ENCODE assay signal across 8 mouse cellular contexts in the genomic region with DNA sequence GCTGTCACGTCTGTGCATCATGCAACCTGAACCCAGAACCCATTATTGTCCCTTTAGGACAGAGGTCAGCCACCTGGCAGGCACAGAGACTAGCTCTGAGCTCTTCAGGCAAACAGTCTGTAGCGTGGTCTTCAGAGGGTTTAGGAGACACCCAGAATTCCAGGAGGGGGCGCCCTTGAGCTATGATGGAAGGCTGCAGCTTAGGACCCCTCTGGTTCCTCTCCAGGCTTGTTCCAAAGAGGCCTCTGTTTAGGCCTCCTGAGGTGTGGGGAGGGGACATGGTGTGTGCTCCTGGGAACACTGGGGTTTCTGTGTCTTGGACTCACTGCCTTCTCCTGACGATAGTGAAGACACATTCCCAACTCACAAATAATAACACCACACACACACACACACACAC. TPM values are rescaled to one million over a fixed set of nuclear protein-coding genes. Genes with fewer than 3 reads are reported as not detected.
DNase-seq lines count a peak whose midpoint lies in the region; ATAC-seq and TF ChIP-seq lines count a peak whose summit lies in the region.

No protein-coding gene starts in this region.

- H3K4me3 ChIP-seq in heart, embryonic 12.5 days: no peak overlapping the region
- no peak overlapping the region for H3K4me3 ChIP-seq in kidney, adult 2 months (ENCODE audit: insufficient read depth, low read depth, low read length)
- H3K4me3 ChIP-seq in limb, embryonic 14.5 days (replicated peaks; ENCODE audit: low read length): no peak overlapping the region
- no peak overlapping the region for H3K4me3 ChIP-seq in neural tube, embryonic 12.5 days

- TF ChIP-seq POLR2A in kidney, adult 2 months (IDR thresholded peaks at IDR 0.05; ENCODE audit: low read depth, low read length): no peak
- TF ChIP-seq POLR2A in limb, embryonic 14.5 days (IDR thresholded peaks at IDR 0.05; ENCODE audit: borderline replicate concordance, extremely low read depth, insufficient read depth, insufficient read length): no peak

- peak; percentile 58 for TF ChIP-seq CTCF in kidney, adult 2 months (conservative IDR thresholded peaks at IDR 0.05; ENCODE audit: insufficient read depth, insufficient read length, low read depth, low read length)

- H3K27me3 ChIP-seq in heart, embryonic 12.5 days (replicated peaks): 0 out of 2 replicates have a peak, but pooled peaks cover 9% of the 10 kb centered on the region
- no peaks in the 10 kb centered on the region for H3K27me3 ChIP-seq in kidney, adult 2 months (replicated peaks; ENCODE audit: control insufficient read depth, insufficient read depth, low read length)
- 0 out of 2 replicates have a peak, but pooled peaks cover 4% of the 10 kb centered on the region for H3K27me3 ChIP-seq in limb, embryonic 14.5 days (ENCODE audit: control insufficient read depth, insufficient read depth, low read length)
- 0 out of 2 replicates have a peak, but pooled peaks cover 5% of the 10 kb centered on the region for H3K27me3 ChIP-seq in neural tube, embryonic 12.5 days (replicated peaks)

- no peak overlapping the region for H3K4me2 ChIP-seq in heart, embryonic 12.5 days
- H3K4me2 ChIP-seq in limb, embryonic 14.5 days (replicated peaks; ENCODE audit: low read depth, low read length, severe bottlenecking): no peak overlapping the region
- no peak overlapping the region for H3K4me2 ChIP-seq in neural tube, embryonic 12.5 days (replicated peaks)

- no peak overlapping the region for H3K9ac ChIP-seq in heart, embryonic 12.5 days
- no peak overlapping the region for H3K9ac ChIP-seq in limb, embryonic 14.5 days (ENCODE audit: low read depth, low read length, severe bottlenecking)
- no peak overlapping the region for H3K9ac ChIP-seq in neural tube, embryonic 12.5 days

- H3K36me3 ChIP-seq in heart, embryonic 12.5 days: no peaks in the 10 kb centered on the region
- H3K36me3 ChIP-seq in kidney, adult 2 months (ENCODE audit: control insufficient read depth, insufficient read depth, low read length): no peaks in the 10 kb centered on the region
- H3K36me3 ChIP-seq in limb, embryonic 14.5 days (ENCODE audit: control insufficient read depth, insufficient read depth, low read length): no peaks in the 10 kb centered on the region
- no peaks in the 10 kb centered on the region for H3K36me3 ChIP-seq in neural tube, embryonic 12.5 days

- peak; percentile 90 for DNase-seq in heart, adult 11 months
- DNase-seq in c-Kit-positive CD71-positive TER-119-positive erythroid progenitor cells, embryonic 14.5 days (ENCODE audit: low spot score): peak; percentile 29
- DNase-seq in gastrocnemius, postnatal 14 days: peak; percentile 77
- peak; percentile 77 for DNase-seq in kidney, adult 2 months
- DNase-seq in limb, embryonic 14.5 days (ENCODE audit: low spot score): peak; percentile 71
- peak; percentile 66 for DNase-seq in thymus, postnatal 25 days

- no peaks in the 10 kb centered on the region for H3K4me1 ChIP-seq in heart, embryonic 12.5 days (replicated peaks)
- no peaks in the 10 kb centered on the region for H3K4me1 ChIP-seq in kidney, adult 2 months (ENCODE audit: control insufficient read depth, insufficient read depth, low read length)
- H3K4me1 ChIP-seq in limb, embryonic 14.5 days (ENCODE audit: control insufficient read depth, insufficient read depth, low read length): no peaks in the 10 kb centered on the region
- peaks cover 29% of the 10 kb centered on the region for H3K4me1 ChIP-seq in neural tube, embryonic 12.5 days

- no peaks in the 10 kb centered on the region for H3K9me3 ChIP-seq in heart, embryonic 12.5 days (replicated peaks)
- H3K9me3 ChIP-seq in limb, embryonic 14.5 days (ENCODE audit: control insufficient read depth, low read length): no peaks in the 10 kb centered on the region
- no peaks in the 10 kb centered on the region for H3K9me3 ChIP-seq in neural tube, embryonic 12.5 days

- intact Hi-C loops in gastrocnemius, postnatal 14 days (cut with DNase I; ENCODE audit: low total_unique reads): no loop called here

- no peak overlapping the region for H3K27ac ChIP-seq in heart, embryonic 12.5 days (ENCODE audit: poor library complexity, severe bottlenecking)
- no peak overlapping the region for H3K27ac ChIP-seq in kidney, adult 2 months (ENCODE audit: insufficient read depth, low read depth, low read length)
- no peak overlapping the region for H3K27ac ChIP-seq in limb, embryonic 14.5 days (replicated peaks; ENCODE audit: low read depth, low read length)
- H3K27ac ChIP-seq in neural tube, embryonic 12.5 days: no peak overlapping the region

- no peak for ATAC-seq in heart, embryonic 12.5 days (ENCODE audit: insufficient number of reproducible peaks, low FRiP score)
- peak; percentile 37 for ATAC-seq in limb, embryonic 14.5 days (ENCODE audit: low FRiP score, low read depth)
- peak; percentile 73 for ATAC-seq in neural tube, embryonic 12.5 days (ENCODE audit: low FRiP score, low read depth)

- 21% methylated on average over 4 of the region's 4 CpGs for WGBS in heart, embryonic 12.5 days
- 57% methylated on average over 4 of the region's 4 CpGs for WGBS in kidney, adult 2 months
- WGBS in limb, embryonic 14.5 days: 14% methylated on average over 4 of the region's 4 CpGs
- 12% methylated on average over 4 of the region's 4 CpGs for WGBS in neural tube, embryonic 12.5 days

RNA-seq across cellular contexts. Expression of gene Zfp503, which starts 20.4 kb away (rescaled TPM):
- polyA plus RNA-seq in heart, embryonic 12.5 days (2016; fragmentation: Nextera tagmentation; extraction: Ambion mirVana): 4.7 and 5.6 TPM in 2 replicates
- 1 to 10 TPM; 7.2 to 9.7 TPM for total RNA-seq in gastrocnemius, postnatal 14 days (2021)
- 56.9 and 85.8 TPM in 2 replicates for polyA plus RNA-seq in kidney, adult 2 months (2012; rRNA removed)
- polyA plus RNA-seq in limb, embryonic 14.5 days (2012; rRNA removed): 45.1 and 73.1 TPM in 2 replicates
- polyA plus RNA-seq in limb, embryonic 14.5 days (2014; fragmentation: Nextera tagmentation; extraction: Ambion mirVana): 15.3 and 17.6 TPM in 2 replicates
- polyA plus RNA-seq in neural tube, embryonic 12.5 days (2016; fragmentation: Nextera tagmentation; extraction: Ambion mirVana): 44.1 and 44.4 TPM in 2 replicates

RNA-seq across cellular contexts. Expression of gene Lrmda, which starts 50.5 kb away (rescaled TPM):
- 1.0 and 1.3 TPM in 2 replicates for polyA plus RNA-seq in heart, embryonic 12.5 days (2016; fragmentation: Nextera tagmentation; extraction: Ambion mirVana)
- total RNA-seq in gastrocnemius, postnatal 14 days (2021): 1 to 10 TPM; 1.6 to 1.7 TPM
- polyA plus RNA-seq in kidney, adult 2 months (2012; rRNA removed): 3.3 TPM in 2 replicates
- 0.08 and 0.13 TPM in 2 replicates for polyA plus RNA-seq in limb, embryonic 14.5 days (2012; rRNA removed)
- 0.35 and 0.72 TPM in 2 replicates for polyA plus RNA-seq in limb, embryonic 14.5 days (2014; fragmentation: Nextera tagmentation; extraction: Ambion mirVana)
- polyA plus RNA-seq in neural tube, embryonic 12.5 days (2016; fragmentation: Nextera tagmentation; extraction: Ambion mirVana): 0.33 and 0.40 TPM in 2 replicates

Comparison
In these comparisons a context has a peak if more than half of its experiments do, and no peak if none do; other contexts are left out.
1. DNase-seq: peak in every context shown above with its lines; median percentile 90 in heart, adult 11 months; 77 in gastrocnemius, postnatal 14 days; 77 in kidney, adult 2 months; 71 in limb, embryonic 14.5 days; 66 in thymus, postnatal 25 days; 29 in c-Kit-positive CD71-positive TER-119-positive erythroid progenitor cells, embryonic 14.5 days.